Mouse (Mus musculus): ENCODE results near the gene Prmt7. TPM values are rescaled to one million over a fixed set of nuclear protein-coding genes. Genes with fewer than 3 reads are reported as not detected.
A peak's percentile ranks its signal among the peaks of the same experiment; 100 is the strongest.

The Prmt7 gene
- total RNA-seq, 4 experiments from 2014 or later, result 26.7 to 27.7 (median 26.9) TPM

DNA sequence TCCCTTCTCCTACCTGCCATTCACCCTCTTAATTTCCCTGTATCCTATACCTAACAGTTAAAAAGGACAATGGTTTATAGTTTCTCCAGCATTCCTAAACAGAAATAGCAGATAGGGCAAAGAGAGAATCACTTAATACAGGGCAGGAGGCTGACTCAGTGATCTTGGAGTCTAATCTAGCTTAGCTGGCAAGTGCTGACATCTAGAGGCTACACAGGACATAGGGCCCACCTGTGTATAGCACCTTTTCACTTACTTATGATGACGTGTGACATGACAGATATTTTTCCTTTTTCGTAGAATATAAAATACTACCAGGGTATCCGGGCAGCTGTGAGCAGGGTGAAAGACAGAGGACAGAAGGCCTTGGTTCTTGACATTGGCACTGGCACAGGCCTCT, 8.9 kb downstream of the Prmt7 start:
- DNase-seq (ENCODE audit: low spot score), result no peak

DNA sequence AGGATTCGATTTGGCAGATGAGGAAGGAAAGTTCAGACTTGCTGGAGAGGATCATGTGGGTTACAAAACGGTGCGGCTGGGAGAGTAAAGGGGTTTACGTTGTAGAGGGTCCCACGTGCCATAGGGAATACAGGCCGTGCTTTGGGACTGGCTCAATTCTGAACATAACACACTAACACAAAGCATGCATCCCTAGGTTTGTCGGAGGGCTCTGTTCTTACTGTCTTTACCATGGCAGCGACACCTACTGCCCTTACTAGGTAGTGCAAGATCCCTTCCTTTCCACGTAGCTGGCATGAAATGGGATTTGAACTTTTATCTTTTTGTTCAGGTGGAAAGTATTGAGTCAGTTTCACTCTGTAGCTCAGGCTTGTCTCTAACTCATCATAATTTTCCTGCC, 15.9 kb downstream of the Prmt7 start:
- peak; percentile 38 for DNase-seq (ENCODE audit: low spot score)

DNA sequence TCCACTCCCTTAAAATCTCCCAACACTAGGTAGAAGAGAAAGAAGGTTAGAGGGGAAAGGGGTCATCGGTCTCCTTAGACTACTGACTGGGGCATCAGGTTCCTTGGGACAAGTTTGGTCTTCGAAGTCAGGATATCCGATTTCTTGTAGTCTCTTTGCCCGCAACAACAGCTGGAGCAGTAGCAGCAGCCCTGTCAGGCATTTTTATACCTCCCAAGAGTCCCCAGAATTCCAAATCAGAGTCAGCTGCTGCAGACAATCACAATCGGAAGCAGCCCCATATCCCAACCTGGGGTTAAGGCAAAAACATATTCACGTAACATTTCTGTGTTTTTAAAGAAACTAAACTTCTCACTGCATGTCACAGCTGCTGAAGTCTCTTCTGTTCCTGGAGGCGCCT, 20.8 kb downstream of the Prmt7 start:
- DNase-seq (ENCODE audit: low spot score), result no peak

- no peak for DNase-seq (ENCODE audit: low spot score)
Measured at GRCm38 (mm10) chr8:106232751-106233150, 22.0 kb downstream of the Prmt7 start.

- DNase-seq (ENCODE audit: low spot score), result no peak
Measured at GRCm38 (mm10) chr8:106234567-106235261, 24.0 kb downstream of the Prmt7 start.

DNA sequence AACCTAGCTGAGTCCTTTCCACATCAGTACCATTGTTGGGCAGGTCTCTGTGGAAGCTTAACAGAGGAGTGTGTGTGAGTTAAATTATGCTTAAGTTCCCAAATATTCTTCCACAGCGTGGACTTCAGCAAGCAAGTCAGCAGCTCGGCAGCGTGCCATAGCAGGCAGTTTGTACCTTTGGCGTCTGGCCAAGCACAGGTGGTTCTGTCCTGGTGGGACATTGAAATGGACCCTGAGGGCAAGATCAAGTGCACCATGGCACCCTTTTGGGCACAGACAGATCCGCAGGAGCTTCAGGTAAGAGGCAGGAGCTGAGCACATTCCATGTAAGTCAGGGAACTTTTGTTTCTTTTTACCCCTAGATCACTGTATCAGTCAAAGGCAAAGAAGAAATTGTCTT, 26.4 kb downstream of the Prmt7 start:
- no peak for DNase-seq (ENCODE audit: low spot score)

DNA sequence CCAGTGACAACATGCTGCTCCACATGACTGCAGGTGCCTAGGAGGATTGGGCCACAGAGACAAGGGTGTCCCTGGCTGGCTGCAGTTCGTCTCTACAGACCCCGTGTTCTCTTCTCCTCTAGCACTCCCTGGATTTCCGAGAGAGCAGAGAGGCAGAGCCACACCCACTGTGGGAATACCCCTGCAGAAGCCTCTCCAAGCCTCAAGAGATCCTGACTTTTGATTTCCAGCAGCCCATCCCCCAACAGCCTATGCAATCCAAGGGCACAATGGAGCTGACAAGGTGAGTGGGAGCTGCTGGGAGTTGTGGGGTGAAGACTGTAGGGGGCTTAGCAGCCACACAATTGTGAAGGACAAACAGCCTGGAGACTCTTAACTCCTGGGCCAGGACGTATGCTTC, 39.5 kb downstream of the Prmt7 start:
- no peak for DNase-seq (ENCODE audit: low spot score)

DNA sequence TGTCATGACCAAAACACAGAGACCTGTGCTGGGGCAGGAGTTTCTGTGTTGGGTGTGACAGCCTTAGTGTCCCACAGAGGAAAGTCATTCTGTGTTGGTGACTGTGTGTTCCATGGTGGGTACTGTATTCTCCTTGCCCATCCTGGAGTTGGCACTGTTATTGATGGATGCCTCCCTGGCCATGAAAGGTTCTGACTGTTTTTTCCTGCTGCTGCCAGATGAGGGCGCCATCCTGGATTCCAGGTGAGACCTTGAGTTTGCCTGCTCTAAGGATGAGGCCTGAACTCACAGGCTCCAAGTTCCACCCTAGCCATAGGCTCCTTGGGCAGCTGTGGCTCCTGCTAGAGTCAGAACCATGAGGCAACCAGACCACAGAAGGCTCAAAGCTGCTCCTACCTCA, 47.4 kb downstream of the Prmt7 start:
- no peak for DNase-seq (ENCODE audit: low spot score)

GRCm38 (mm10) chr8:106259579-106260255, 49.0 kb downstream of the Prmt7 start:
- no peak for DNase-seq (ENCODE audit: low spot score)

DNA sequence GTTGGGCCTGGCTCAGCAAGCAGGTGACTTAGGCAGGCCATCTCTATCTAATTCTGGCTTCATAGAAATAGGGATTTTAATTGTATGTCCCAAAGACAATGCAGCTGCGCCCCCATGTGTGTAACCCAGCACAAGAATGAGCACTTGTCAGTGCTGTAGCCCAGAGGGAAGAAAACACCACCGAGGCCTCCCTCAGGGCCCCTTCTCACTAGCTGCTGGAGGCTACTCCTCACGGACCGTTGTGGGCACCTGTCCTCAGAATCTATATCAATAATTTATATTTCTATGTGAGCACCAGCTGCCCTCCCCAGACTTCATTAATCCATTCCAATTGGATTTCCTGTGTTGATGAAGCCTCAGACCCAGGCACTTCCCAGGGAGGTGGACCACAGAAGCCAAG, 50.2 kb downstream of the Prmt7 start:
- no peak for DNase-seq (ENCODE audit: low spot score)

- peak; percentile 8 for DNase-seq (ENCODE audit: low spot score)
Measured at GRCm38 (mm10) chr8:106262343-106262742, 51.6 kb downstream of the Prmt7 start.

DNA sequence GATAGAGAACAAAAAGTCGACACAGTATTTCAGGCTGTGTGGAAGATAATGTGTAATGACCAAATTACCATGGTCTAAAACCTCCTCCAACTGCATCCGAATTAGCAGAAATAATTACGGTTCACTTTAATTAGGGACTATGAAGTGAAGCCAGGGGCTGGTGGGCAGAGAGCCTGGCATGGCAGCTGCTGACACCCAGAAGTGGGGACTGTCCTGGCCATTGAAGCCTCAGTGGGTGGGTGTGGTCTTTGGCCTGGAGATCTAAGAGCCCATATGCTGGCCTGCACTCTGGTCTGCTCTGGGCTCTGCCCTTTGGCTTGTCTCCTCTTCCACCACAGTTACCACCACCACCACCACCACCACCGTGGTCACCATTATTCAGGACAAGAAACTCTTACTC, 53.2 kb downstream of the Prmt7 start:
- DNase-seq (ENCODE audit: low spot score), result no peak

GRCm38 (mm10) chr8:106265398-106265797, 54.7 kb downstream of the Prmt7 start:
- DNase-seq (ENCODE audit: low spot score), result no peak

DNA sequence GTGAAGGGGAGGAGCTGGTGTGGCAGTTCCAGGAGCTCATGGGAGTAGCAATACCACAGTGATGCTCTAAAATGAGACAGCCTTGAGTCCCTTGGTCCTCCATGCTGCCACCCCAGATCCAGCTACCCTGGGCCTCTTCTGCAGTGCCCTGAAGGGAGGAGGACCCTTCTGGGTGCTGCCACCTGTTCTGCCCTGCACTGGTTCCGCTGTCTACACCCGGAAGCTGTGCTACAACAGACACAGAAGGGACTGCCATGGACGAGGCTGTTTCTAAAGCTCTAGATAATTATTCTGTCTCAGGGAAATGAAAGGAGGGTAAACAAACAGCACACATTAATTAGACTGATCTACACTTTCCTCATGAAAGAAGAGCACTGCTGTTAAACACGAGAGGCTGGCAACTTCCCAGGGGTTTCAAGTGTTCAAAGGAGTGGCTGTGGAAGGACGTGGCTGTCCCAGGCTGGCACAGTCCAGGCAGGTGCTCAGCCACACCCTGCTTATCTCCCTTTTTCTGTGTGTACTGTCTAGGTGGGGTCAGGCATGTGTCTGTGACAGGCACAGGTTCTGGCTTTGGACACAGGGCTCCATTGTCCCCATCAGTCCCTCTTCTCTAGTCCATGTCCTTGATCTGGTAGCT, 58.1 kb downstream of the Prmt7 start:
- DNase-seq (ENCODE audit: low spot score), result no peak

- DNase-seq (ENCODE audit: low spot score), result no peak
Measured at GRCm38 (mm10) chr8:106270804-106271203, 60.1 kb downstream of the Prmt7 start.

GRCm38 (mm10) chr8:106271378-106271777, 60.6 kb downstream of the Prmt7 start:
- DNase-seq (ENCODE audit: low spot score), result no peak

DNA sequence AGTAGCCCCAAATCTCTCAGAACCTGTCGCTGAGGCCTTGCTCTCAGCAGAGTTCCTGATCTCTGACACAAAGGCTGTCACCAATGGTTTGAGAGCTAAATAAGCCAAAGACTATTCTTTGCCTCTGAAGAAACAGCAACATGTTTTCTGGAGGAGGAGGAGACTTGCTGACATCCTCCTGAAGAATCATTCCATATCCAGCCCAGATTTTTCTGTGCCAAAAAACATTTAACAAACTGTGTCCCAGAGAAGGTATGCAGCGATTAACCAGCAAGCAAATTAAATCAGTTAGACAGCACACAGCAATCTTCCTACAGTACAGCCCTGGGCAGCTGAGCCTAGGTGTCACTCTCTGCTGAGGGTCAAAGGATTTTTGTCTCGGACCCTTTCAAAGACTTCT, 62.7 kb downstream of the Prmt7 start:
- no peak for DNase-seq (ENCODE audit: low spot score)

DNA sequence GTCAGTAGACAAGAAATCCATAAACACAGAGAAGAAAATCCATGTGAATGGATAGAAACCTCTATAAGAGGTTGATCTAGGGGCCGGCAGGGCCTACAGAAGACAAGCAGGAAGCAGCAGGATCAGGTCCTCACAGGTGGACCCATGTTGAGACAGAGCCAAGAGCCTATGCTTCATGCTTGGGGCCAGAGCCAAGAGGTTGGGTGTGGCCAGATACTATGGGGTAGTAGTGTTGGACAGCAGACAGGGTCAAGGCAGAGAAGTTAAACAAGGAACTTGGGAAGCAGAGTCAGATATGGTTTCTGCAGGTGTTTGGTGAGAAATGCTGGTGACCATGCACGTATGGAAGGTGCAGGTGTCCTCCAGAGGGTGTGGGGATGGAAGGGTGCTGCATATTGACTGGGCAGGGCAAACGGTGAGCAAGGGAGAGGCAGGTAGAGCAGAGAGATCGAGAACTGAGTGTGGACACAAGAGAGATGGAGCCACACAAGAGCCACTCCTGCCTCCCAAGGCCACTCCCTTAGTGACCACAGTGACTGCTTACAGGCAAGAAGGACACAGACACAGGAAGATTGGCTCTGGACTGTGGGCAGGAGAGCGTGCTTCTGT, 66.1 kb downstream of the Prmt7 start:
- no peak for DNase-seq (ENCODE audit: low spot score)

DNA sequence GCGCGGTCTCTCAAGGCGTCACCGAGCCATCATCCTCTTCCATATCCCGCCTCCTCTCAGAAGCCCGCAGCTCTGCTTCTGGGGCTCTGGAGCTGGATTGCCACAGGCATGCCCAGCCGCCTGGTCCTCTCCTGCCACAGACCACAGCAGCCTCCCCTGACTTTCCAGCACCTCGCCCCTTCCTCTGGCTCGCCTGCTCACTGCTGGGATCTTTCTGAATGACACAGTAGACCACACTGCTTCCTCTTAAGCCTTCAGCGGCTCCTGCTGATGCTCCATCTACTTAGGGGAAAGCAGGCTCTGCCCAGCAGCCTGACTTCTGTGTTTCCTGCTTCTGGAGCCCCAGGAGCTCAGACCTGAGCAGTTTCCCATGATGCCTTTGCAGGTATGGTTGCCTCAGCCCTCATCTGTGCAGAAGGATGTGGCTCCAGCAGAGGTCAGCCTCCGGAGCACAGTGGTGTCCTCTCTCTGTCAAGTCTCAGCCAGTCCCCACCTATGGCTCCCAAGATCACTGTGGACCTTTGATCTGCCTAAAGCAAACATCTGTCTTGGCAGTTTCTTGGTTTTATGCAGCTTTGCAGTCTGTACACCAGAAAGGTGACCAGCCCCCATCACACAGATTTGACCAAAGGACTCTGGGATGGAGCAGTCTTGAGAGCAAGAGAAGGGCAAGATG, 67.8 kb downstream of the Prmt7 start:
- no peak for DNase-seq (ENCODE audit: low spot score)

DNA sequence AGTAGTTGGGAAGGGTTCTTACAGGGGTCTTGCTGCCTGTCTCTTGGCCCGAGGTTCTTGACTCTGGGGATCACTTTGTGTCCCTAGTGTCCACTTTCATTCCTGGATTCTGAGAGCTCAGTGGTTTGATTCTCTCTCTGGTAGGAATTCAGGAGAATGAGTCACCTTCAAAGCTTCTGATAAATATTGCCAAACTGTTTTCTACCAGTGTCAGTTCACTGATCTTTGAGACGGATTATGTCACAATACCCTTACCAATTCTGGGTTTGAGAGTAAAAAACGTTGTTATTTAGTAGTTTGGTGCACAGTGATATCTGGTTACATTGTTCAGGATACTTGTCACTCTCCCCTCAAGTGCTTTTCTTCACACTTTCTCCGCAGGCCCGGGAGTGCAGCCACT, 69.4 kb downstream of the Prmt7 start:
- no peak for DNase-seq (ENCODE audit: low spot score)

GRCm38 (mm10) chr8:106280844-106281243, 70.1 kb downstream of the Prmt7 start:
- no peak for DNase-seq (ENCODE audit: low spot score)

- no peak for DNase-seq (ENCODE audit: low spot score)
Measured at GRCm38 (mm10) chr8:106287445-106287844, 76.7 kb downstream of the Prmt7 start.
